Mouse (Mus musculus): ENCODE measurements around the gene Il17c. TPM values are rescaled to one million over a fixed set of nuclear protein-coding genes. Genes with fewer than 3 reads are reported as not detected.

Gene Il17c
- total and polyA plus RNA-seq, 2 experiments from 2014 or later, result 0.67 TPM; not detected in 1

DNA sequence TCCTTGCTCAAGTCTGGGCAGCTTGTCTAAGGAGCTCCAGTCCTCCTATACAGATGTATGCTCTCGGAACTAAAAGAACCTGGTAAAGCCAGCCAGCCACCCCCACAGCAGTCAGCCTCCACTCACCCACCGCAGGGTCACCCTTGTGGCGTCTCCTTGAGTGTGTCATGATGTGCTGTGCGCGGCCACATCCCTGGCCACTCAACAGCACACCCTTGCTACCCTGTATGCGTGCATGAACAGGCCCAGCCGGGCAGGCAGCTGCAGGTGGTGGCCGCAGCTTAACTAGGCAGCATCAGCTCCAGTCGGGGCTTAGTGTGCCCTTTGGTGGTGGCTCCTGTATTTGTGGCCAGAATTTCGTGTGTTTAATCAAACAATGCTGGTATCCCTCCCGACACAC is 35.4 kb downstream of the Il17c start:
- Histone ChIP-seq H3K4me1 (ENCODE audit: insufficient read depth) (no peaks in the 10 kb centered on the region), H3K4me2 (ENCODE audit: low read depth) (no peak overlapping the region), H3K36me3 (ENCODE audit: insufficient read depth) (no peaks in the 10 kb centered on the region), H3K27ac (ENCODE audit: low read depth, low read length) (no peak overlapping the region), H3K9ac (no peak overlapping the region), H3K4me3 (ENCODE audit: low read depth, low read length) (no peak overlapping the region), H3K27me3 (ENCODE audit: insufficient read depth, low read length) (peaks cover 28% of the 10 kb centered on the region), H3K9me3 (ENCODE audit: low read length) (no peaks in the 10 kb centered on the region)
- 76% methylated on average over 11 of the region's 11 CpGs for WGBS
- DNase-seq, result no peak
- ATAC-seq, result no peak
- TF ChIP-seq CTCF (IDR thresholded peaks at IDR 0.05; ENCODE audit: low read depth), result no peak

DNA sequence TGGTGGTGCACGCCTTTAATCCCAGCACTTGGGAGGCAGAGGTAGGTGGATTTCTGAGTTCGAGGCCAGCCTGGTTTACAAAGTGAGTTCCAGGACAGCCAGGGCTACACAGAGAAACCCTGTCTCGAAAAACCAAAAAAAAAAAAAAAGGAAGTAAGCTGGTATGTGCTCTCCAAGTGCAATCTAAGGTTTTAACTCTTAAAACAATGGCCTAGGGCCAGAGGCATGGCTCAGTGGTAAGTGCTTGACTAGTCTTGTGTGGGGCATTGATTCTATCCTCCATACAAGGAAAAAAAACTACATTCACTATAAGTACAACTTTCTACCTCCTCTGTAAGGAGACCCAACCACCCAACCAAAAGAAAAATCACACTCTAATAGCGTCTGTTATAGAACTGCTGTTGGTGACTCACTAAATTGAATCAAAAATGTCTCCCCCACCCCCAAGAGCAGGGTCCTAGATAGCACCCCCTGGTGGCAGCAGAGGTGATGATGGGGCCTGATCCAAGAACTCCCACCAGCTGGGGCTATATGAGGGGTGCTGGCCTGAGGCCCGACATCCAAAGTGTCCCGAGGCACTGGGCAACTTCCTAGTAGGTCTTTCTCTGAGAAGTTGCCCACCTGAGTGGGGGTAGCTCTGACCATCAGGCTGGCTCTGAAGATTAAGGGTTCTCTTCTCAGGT is 37.5 kb downstream of the Il17c start:
- no peak overlapping the region for H3K4me2 ChIP-seq (ENCODE audit: low read depth)
- H3K27ac ChIP-seq (ENCODE audit: low read depth, low read length), result no peak overlapping the region
- H3K9me3 ChIP-seq (ENCODE audit: low read length), result no peaks in the 10 kb centered on the region
- no peaks in the 10 kb centered on the region for H3K4me1 ChIP-seq (ENCODE audit: insufficient read depth)
- no peak overlapping the region for H3K9ac ChIP-seq
- no peak for DNase-seq
- no peak for ATAC-seq
- no peak overlapping the region for H3K4me3 ChIP-seq (ENCODE audit: low read depth, low read length)
- peaks cover 28% of the 10 kb centered on the region for H3K27me3 ChIP-seq (ENCODE audit: insufficient read depth, low read length)
- WGBS, result 56% methylated on average over 6 of the region's 6 CpGs
- TF ChIP-seq CTCF (IDR thresholded peaks at IDR 0.05; ENCODE audit: low read depth), result peak; percentile 44; the same call in 1 of the 2 replicates
- no peaks in the 10 kb centered on the region for H3K36me3 ChIP-seq (ENCODE audit: insufficient read depth)

DNA sequence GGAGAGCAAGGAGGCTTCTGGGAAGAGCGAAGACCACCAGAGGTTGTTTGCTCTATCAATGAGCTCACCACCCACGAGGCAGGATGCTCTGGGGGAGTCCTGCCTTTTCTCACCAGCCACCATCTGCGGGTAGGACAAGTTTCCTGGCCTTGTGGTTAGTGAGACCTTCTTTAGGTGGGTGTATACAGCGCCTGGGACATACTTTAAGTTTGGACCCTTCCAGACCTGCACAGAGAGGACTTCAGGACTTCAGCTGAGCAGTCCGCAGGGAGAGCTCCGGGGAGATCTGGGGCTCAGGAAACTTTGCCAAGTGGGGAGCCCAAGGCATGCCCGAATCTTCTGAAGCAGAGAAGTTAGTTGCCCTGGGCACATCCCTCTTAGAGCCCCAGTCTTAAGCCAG is 38.2 kb downstream of the Il17c start:
- Histone ChIP-seq H3K9ac (no peak overlapping the region), H3K4me1 (ENCODE audit: insufficient read depth) (no peaks in the 10 kb centered on the region), H3K27ac (ENCODE audit: low read depth, low read length) (no peak overlapping the region), H3K36me3 (ENCODE audit: insufficient read depth) (no peaks in the 10 kb centered on the region), H3K27me3 (ENCODE audit: insufficient read depth, low read length) (peaks cover 28% of the 10 kb centered on the region), H3K4me3 (ENCODE audit: low read depth, low read length) (peak overlapping the region; percentile 32; the same call in 1 of the 2 replicates), H3K9me3 (ENCODE audit: low read length) (no peaks in the 10 kb centered on the region), H3K4me2 (ENCODE audit: low read depth) (peak overlapping the region; percentile 59)
- ATAC-seq, result no peak
- 27% methylated on average over 7 of the region's 7 CpGs for WGBS
- DNase-seq, result no peak
- no peak for TF ChIP-seq CTCF (IDR thresholded peaks at IDR 0.05; ENCODE audit: low read depth)

DNA sequence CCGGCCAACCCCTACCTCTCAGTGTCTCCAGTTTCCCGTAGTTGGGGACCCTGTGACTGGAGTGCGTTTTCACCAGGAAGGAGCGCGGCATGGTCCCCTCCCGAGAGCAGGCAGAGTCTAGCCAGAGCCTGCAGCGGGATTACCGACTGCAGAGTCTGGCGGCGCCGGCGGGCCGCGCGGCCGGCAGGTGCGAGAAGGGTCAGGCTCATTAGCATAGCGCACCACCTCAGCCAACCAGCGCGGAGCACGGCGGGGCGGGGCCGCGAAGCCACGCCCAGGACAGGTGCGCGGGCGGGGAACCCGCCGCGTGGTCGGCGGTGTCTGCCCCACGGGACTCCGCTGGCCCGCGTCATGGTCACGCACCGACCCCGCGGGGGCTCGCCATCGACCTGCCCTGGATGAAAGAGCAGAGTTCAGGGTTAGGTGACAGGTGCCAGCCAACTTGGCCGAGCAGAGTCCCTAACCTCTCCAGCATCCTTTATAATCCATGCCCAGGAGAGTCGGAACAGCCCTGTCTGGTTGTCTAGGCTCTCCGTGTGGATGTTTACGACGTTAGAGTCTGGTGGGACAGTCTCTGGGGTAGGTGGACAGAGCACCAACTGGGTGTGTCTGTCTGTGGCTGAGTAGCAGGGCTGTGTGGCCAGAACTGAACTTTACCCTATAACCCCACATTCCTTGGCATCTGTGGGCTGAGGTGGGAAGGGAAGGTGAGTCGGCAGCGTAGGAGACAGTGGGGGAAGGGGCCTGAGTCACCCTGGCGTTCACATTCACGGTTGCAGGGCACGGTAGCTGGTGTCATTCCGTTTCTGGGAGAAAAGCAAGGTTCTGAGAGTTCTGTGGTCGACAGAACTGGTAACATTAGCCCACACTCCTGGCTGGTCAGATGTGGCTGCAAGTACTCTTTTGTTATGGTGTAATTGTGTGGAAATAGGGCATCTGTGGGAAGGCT is 39.0 kb downstream of the Il17c start, which contains the start of gene Snai3:
Gene Snai3, minus strand, starts transcription at position 210 of the 949 bp plus-strand sequence.
- DNase-seq (no peak), ATAC-seq (peak; percentile 54)
- H3K27ac ChIP-seq (ENCODE audit: low read depth, low read length), result no peak within 1 kb of the TSS
- H3K4me3 ChIP-seq (ENCODE audit: low read depth, low read length), result peak within 1 kb of the TSS; percentile 32
- peaks cover 28% of the 10 kb centered on the region for H3K27me3 ChIP-seq (ENCODE audit: insufficient read depth, low read length)
- H3K4me2 ChIP-seq (ENCODE audit: low read depth), result peak within 1 kb of the TSS; percentile 59
- no peaks in the 10 kb centered on the region for H3K9me3 ChIP-seq (ENCODE audit: low read length)
- no peaks in the 10 kb centered on the region for H3K36me3 ChIP-seq (ENCODE audit: insufficient read depth)
- no peaks in the 10 kb centered on the region for H3K4me1 ChIP-seq (ENCODE audit: insufficient read depth)
- no peak within 1 kb of the TSS for H3K9ac ChIP-seq
- WGBS, result 2% methylated on average over 56 of the region's 56 CpGs
- TF ChIP-seq CTCF (IDR thresholded peaks at IDR 0.05; ENCODE audit: low read depth), result no peak

DNA sequence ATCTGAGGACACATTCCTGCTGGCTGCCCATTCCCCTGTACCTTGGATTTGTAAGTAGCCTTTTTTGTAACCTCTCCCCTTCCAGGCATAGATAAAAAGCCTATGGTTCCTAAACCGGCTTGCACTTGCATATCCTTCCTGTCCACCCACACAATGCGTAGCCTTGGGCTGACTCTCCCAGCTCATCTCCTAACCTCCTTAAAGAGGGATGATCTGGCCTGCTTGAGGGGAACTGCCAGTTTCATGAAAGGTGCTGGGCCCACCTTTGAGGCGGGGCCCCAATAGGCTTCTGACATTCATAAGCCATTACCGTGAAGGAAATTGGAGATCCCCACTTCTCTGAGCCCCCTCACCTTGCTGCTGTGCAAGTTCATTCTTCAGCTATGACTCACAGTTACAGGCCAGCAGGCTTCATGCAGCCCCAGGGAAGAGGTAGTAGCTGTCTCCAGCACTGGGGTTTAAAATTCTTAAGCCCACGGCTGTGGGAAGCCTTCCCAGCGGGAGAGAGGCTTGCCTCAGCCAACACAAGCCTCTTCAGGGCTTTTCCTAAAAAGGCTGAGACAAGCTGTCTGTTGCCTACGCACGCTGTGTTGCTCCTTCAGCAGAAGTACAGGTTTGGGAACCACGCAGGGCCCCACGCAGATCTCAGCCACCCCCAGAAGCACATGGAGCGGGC is 39.8 kb downstream of the Il17c start:
- H3K36me3 ChIP-seq (ENCODE audit: insufficient read depth), result peaks cover 6% of the 10 kb centered on the region
- no peak for TF ChIP-seq CTCF (IDR thresholded peaks at IDR 0.05; ENCODE audit: low read depth)
- no peak for ATAC-seq
- no peak overlapping the region for H3K4me3 ChIP-seq (ENCODE audit: low read depth, low read length)
- WGBS, result 60% methylated on average over 11 of the region's 11 CpGs
- H3K4me2 ChIP-seq (ENCODE audit: low read depth), result no peak overlapping the region
- DNase-seq, result no peak
- no peaks in the 10 kb centered on the region for H3K9me3 ChIP-seq (ENCODE audit: low read length)
- no peak overlapping the region for H3K27ac ChIP-seq (ENCODE audit: low read depth, low read length)
- H3K9ac ChIP-seq, result no peak overlapping the region
- H3K27me3 ChIP-seq (ENCODE audit: insufficient read depth, low read length), result peaks cover 28% of the 10 kb centered on the region
- H3K4me1 ChIP-seq (ENCODE audit: insufficient read depth), result no peaks in the 10 kb centered on the region

DNA sequence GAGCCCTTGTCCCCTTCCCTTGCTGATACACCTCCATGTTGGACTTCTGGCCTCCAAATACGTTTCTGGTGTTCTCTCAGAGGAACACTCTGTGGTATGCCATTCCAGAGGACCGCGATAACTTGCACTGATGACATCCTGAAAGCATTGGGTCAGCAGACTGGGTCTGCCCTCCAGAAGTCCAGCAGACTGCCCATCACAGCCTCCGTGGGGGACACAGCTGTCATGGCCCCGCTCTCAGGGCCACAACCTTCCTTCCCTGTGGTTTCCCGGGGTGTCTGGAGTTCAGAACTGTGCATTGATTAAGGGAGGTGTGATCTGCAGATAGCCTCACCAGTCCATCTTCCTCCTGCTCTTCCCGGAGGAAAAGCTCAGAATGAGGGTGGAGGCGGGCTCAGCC is 40.7 kb downstream of the Il17c start:
- Histone ChIP-seq H3K4me3 (ENCODE audit: low read depth, low read length) (no peak overlapping the region), H3K27me3 (ENCODE audit: insufficient read depth, low read length) (peaks cover 28% of the 10 kb centered on the region), H3K4me1 (ENCODE audit: insufficient read depth) (no peaks in the 10 kb centered on the region), H3K27ac (ENCODE audit: low read depth, low read length) (no peak overlapping the region), H3K9me3 (ENCODE audit: low read length) (no peaks in the 10 kb centered on the region), H3K36me3 (ENCODE audit: insufficient read depth) (peaks cover 15% of the 10 kb centered on the region), H3K4me2 (ENCODE audit: low read depth) (no peak overlapping the region), H3K9ac (no peak overlapping the region)
- 69% methylated on average over 8 of the region's 8 CpGs for WGBS
- ATAC-seq (no peak), DNase-seq (no peak)
- no peak for TF ChIP-seq CTCF (IDR thresholded peaks at IDR 0.05; ENCODE audit: low read depth)

All from forebrain, postnatal 0 days (tissue).